Mouse (Mus musculus): ENCODE results near the gene Frmd4b.

Frmd4b gene

GRCm38 (mm10) chr6:97580479-97581030 is 36.8 kb downstream of the Frmd4b start:
- no peak for DNase-seq (ENCODE audit: low read depth, low spot score)

DNA sequence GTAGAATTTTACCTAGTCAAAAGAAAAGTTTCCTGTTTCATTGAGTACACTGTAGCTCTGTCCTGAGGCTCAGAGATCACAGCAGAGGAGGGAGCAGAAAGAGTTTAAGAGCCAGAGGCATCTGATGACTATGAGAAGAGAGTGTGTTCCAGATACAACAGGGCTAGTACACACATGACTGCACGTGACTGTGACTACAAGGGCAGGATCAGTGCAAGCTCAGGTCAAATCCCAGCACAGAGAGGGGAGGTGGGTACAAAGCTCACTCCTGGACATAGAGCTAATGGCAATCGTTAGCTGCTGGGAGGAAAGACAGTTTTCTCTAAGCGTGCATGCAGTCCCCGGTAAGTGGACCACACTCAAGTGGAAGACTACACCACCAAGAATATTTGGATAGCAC is 37.6 kb downstream of the Frmd4b start:
- DNase-seq (ENCODE audit: low read depth, low spot score) = no peak

DNA sequence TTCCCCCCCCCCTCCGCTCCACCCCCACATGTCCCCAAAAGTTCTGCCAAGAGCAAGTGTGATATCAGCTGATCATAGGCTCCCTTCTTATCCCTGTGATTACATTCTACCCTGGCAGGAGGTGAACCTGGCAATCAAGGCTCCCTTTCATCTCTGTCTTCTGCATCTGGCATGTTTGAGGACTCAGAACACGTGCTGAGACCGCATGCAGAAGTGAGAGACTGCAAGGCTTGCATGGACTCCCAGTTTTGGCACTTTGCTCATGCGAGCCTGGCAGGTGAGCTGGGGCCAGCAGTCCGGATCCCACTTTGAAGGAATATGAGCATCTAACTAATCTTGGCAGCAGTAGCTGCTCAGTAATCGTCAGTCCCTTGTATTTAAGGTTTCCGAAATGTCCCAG is 39.1 kb downstream of the Frmd4b start:
- no peak for DNase-seq (ENCODE audit: low read depth, low spot score)

DNA sequence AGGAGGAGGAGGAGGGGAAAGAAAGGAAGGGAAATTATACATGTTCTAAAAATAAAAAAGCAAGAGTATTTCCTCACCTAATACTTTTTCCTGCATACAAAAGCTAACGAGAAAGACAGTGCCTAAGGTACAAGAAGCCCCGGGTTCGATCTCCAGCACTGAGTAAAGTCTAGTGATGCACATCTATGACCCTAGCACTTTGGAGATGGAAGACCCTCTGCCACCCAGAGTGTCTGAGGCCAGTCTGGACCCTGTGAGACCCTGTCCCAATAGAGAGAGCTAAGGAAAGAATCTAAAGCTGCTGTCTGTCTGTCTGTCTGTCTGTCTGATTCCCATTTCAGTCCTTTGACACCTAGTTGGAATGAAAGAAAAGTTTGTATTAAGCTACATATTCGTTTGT is 40.0 kb downstream of the Frmd4b start:
- no peak for DNase-seq (ENCODE audit: low read depth, low spot score)

DNA sequence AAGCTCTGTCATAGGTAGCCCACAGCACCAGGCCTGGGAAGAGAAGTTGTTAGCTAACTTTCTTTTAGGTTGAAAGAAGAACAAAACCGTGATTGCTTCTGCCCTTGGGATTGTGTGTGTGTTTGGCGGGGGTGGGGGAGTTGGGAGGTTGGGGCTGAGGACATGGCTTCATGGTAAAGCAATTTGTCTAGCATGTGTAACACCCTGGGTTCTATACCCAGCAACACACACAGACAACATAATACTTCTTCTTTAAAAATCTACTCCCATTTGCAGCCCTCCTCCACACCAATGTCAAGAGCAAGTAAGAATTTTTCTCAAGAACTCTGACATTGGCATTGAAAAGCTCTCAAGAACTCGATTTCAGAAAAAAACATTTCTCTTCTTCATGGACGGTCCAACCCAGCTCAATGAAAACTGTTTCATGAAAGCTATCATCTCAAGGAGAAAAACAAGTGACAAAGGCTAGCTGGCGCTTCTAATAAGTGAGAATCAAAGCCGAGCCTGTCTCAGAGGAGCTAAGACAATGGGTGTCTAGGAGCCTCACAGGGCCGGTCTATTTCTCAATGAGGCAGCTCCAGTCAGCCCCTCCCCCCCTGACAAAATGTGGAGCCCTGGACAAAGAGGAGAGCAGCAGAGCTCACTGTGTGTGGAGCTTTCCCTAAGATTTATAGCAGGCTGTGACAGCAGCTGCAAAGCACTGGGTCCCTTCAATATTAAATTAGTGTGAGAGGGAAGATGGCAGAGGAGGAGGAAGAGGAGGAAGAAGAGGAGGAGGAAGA is 40.6 kb downstream of the Frmd4b start:
- no peak for DNase-seq (ENCODE audit: low read depth, low spot score)

DNA sequence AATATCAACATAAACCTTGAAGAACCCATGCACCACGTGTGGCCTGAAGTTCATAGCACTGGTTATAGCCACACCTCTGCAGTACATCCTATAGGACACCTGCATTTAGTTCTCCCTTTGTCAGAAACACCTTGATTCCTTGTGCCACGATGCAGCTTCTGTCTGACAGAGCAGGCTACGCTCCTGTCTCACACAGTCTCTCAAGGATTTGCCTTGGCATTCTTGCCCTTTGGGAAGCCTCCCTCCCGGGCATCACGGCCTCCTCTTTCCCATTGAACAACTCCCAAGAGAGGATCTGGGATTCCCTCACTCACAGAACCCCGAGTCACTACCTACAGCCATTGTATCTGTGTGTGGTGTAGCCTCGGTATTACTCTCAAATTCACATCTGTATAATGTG is 41.2 kb downstream of the Frmd4b start:
- no peak for DNase-seq (ENCODE audit: low read depth, low spot score)

- no peak for DNase-seq (ENCODE audit: low read depth, low spot score)
These were observed 42.4 kb downstream of the Frmd4b start for GRCm38 (mm10) chr6:97574973-97575372.

GRCm38 (mm10) chr6:97572226-97572625 is 45.1 kb downstream of the Frmd4b start:
- DNase-seq (ENCODE audit: low read depth, low spot score) = no peak

GRCm38 (mm10) chr6:97568538-97568937 is 48.8 kb downstream of the Frmd4b start:
- no peak for DNase-seq (ENCODE audit: low read depth, low spot score)

- no peak for DNase-seq (ENCODE audit: low read depth, low spot score)
These were observed 50.6 kb downstream of the Frmd4b start for GRCm38 (mm10) chr6:97566746-97567145.

- DNase-seq (ENCODE audit: low read depth, low spot score) = no peak
These were observed 60.2 kb downstream of the Frmd4b start for GRCm38 (mm10) chr6:97557147-97557546.

- no peak for DNase-seq (ENCODE audit: low read depth, low spot score)
These were observed 61.7 kb downstream of the Frmd4b start for GRCm38 (mm10) chr6:97555637-97556036.

- no peak for DNase-seq (ENCODE audit: low read depth, low spot score)
These were observed 63.9 kb downstream of the Frmd4b start for GRCm38 (mm10) chr6:97553431-97553830.

DNA sequence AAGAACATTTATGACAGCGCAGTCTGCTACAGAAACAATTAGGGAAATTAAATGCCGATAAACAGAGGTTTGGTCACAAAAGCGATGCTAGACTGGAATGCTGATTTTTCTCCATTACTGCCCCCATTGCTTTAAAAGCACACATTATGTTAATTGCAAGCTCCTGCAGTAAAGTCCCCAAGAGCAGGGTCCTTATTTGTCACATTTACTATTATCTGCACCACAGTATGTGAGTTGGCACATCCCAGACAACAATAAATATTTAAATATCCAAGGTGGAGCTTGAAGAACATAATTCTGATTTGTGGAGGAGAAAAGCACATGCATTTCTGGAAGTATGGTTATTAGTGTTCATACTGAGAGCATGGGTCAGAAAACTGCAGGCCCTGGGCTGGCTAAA is 64.8 kb downstream of the Frmd4b start:
- no peak for DNase-seq (ENCODE audit: low read depth, low spot score)

- DNase-seq (ENCODE audit: low read depth, low spot score) = no peak
These were observed 65.5 kb downstream of the Frmd4b start for GRCm38 (mm10) chr6:97551884-97552283.

GRCm38 (mm10) chr6:97551161-97551560 is 66.2 kb downstream of the Frmd4b start:
- DNase-seq (ENCODE audit: low read depth, low spot score) = no peak

- no peak for DNase-seq (ENCODE audit: low read depth, low spot score)
These were observed 76.9 kb downstream of the Frmd4b start for GRCm38 (mm10) chr6:97540458-97540857.

DNA sequence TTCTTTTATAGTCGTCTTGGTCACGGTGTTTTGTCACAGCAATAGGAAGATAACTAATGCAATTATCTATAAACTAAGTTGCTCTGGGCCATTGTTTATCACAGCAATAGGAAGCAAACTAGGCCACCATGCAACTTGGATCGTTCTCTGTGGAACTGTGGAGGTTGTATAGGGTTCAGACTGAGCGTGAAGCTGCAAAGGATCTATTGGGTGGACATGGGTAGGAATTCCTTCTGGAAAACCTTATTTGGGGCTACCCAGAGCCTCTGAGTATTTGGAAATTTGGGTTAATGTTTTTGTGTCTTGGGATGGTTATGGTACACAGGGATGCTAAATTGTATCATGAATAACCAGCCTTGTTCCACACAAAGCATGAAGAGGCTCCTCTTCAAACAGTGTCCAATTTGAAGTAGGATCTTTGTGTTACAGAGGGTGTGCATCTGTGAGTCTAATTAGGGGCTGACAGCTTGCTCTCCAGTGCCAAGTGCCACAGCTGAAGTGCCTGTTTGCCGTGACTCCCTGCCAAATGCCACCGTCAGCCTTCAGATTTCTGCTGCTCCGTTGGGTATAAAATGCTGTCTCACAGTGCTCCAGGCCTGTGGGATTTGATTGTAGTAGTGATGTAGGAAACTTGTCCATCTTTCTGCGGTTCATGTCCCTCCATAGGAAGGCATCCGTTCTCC is 81.4 kb downstream of the Frmd4b start:
- peak; percentile 74 for DNase-seq (ENCODE audit: low read depth, low spot score)

DNA sequence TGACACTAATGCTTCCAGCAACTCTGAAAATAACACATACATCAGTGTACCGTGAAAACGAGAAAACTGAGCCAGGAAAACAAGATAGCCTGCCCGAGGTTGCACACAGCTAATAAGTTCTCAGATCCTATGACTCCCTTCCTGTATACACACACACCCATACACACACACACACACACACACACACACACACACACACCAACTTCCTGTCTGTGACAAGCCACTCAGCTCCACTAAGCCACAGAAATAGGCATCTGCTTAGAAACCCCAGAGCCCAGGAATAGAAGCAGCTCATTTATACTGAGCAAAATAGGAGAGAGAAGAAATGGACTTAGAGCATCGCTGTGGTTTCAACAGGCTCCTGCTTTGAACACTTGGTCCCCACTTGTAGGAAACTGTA is 86.3 kb downstream of the Frmd4b start:
- DNase-seq (ENCODE audit: low read depth, low spot score) = no peak

DNA sequence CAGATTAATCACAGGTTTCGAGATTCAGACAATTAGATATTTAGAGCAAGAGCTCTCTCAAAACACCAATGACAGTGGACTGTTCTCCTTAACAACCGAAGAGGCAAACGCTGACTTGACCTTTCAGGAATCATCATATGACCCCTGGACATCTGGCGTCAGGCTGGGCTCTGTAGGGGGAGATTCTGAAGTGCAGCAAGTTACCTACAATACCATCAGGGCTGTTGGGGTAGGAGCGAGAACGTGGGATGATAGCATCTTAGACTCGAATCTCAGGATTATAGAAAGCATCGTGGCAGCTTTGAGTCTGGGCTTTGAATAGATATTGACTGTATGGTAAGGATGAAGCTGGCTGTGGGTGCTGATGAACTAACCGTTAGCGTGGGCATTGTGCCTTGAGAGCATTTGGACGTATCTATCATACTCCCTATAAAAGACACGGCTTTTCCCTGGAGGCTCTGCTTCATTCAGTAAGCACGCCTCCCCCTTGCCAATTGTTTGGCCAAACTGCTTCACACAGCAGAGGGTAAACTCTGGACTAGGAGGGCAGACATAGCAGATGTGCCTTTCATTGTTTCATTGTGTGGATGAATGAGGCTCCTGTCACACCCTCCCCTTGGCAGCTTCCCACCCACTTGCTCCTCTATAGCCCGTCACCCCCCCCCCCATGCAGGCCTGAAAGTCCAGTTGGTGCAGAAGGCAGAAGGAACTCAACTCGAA is 88.2 kb downstream of the Frmd4b start:
- DNase-seq (ENCODE audit: low read depth, low spot score) = no peak

DNA sequence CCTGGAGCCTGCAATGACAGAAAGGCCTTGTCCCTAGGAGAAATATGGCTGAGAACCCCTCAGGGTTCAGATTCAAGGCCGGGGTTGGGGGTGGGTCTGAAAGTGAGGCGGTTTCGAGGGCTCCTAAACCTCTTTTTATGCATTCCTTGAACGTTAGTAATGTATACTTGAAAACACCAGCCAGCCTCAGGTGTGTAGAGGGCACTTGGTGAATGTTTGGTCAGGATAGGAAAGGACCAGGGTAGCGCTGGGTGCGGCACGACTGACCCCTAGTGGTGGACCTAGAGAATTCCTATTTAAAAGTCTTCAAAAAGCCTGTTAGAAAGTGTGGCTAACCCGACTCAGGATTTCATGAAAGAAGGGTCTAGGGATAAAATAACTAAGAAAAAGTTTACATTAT is 91.2 kb downstream of the Frmd4b start:
- DNase-seq (ENCODE audit: low read depth, low spot score) = no peak

GRCm38 (mm10) chr6:97523118-97523517 is 94.2 kb downstream of the Frmd4b start:
- DNase-seq (ENCODE audit: low read depth, low spot score) = peak; percentile 56
